Mouse (Mus musculus) thymus, adult 2 months (tissue): ENCODE measurements at regions not wholly inside any gene's neighbourhood (a gene's known extent, or its start where the extent isn't known, plus 50 kb on each side); places are given as distances from the start of the nearest gene placed in this dataset.
A peak's percentile ranks its signal among the peaks of the same experiment; 100 is the strongest.
"Not testable (repeated sequence)": the region's sequence is repeated elsewhere in the genome, so short reads cannot be mapped to it uniquely, and the experiment has no call there.

Experiments used
- DNase-seq: peaks from one replicate; pipeline ENCODE4 v3.0.0; 2021
- H3K27ac ChIP-seq: fragments of 200-500 bp; 2 replicates; pipeline ENCODE4 v1.5.1; 2012; ENCODE audit warnings: low read length, control low read depth; ENCODE audit not compliant: control insufficient read depth, insufficient read depth
- H3K27me3 ChIP-seq: fragments of 200-500 bp; 2 replicates; pipeline ENCODE4 v1.6.1; 2012; ENCODE audit warnings: mild to moderate bottlenecking, low read length, moderate library complexity, mixed read lengths; ENCODE audit not compliant: control insufficient read depth, insufficient read depth
- H3K36me3 ChIP-seq: fragments of 200-500 bp; 2 replicates; pipeline ENCODE4 v1.6.1; 2012; ENCODE audit warnings: mild to moderate bottlenecking, low read length, moderate library complexity; ENCODE audit not compliant: control insufficient read depth, insufficient read depth
- H3K4me1 ChIP-seq: fragments of 200-500 bp; replicated peaks from 2 replicates; pipeline ENCODE4 v1.6.1; 2012; ENCODE audit warnings: low read length; ENCODE audit not compliant: control insufficient read depth, insufficient read depth
- H3K4me3 ChIP-seq: fragments of 200-500 bp; 2 replicates; pipeline ENCODE4 v1.5.1; 2012; ENCODE audit warnings: mild to moderate bottlenecking, low read length, control low read depth, moderate library complexity; ENCODE audit not compliant: control insufficient read depth, insufficient read depth
- CTCF ChIP-seq: fragments of 200-500 bp; IDR thresholded peaks from 2 replicates; pipeline ENCODE4 v1.5.1; 2012; ENCODE audit warnings: mild to moderate bottlenecking, control low read depth, low read length, moderate library complexity, borderline replicate concordance; ENCODE audit not compliant: control insufficient read depth, poor library complexity, insufficient read depth; ENCODE audit errors: extremely low read depth
- POLR2A ChIP-seq: fragments of 200-500 bp; IDR thresholded peaks from 2 replicates; pipeline ENCODE4 v1.6.1; 2012; ENCODE audit warnings: mild to moderate bottlenecking, low read length, control low read depth, moderate library complexity; ENCODE audit not compliant: control insufficient read depth, poor library complexity, insufficient read depth; ENCODE audit errors: extremely low read depth
- WGBS: fragments of 180-500 bp; shearing (Covaris S2); methylation state at CpG from one replicate; pipeline ENCODE4 v1.1.7; 2018; 5-methylcytosine and 5-hydroxymethylcytosine counted together

GRCm38 (mm10) chr10:120284785-120285184 is 57.9 kb downstream of the Llph start:
- Histone ChIP-seq H3K27me3 (no peaks in the 10 kb centered on the region), H3K36me3 (no peaks in the 10 kb centered on the region), H3K4me3 (no peak overlapping the region), H3K4me1 (no peaks in the 10 kb centered on the region), H3K27ac (no peak overlapping the region)
- TF ChIP-seq POLR2A (no peak), CTCF (no peak)
- 93% methylated on average over 6 of the region's 6 CpGs for WGBS
- DNase-seq: no peak

- H3K4me1 ChIP-seq: no peaks in the 10 kb centered on the region; the same call in 1 of the 2 replicates
- 91% methylated on average over 3 of the region's 3 CpGs for WGBS
- no peak overlapping the region for H3K4me3 ChIP-seq
- H3K36me3 ChIP-seq: no peaks in the 10 kb centered on the region
- TF ChIP-seq CTCF (no peak), POLR2A (no peak)
- H3K27ac ChIP-seq: no peak overlapping the region
- DNase-seq: no peak
- no peaks in the 10 kb centered on the region for H3K27me3 ChIP-seq
Measured at GRCm38 (mm10) chr10:120291912-120292311, 65.0 kb downstream of the Llph start.

GRCm38 (mm10) chr10:120293381-120293780 is 66.5 kb downstream of the Llph start:
- not testable (repeated sequence) for H3K4me3 ChIP-seq, H3K27me3 ChIP-seq, H3K36me3 ChIP-seq, H3K27ac ChIP-seq, H3K4me1 ChIP-seq, DNase-seq
- 95% methylated on average over 13 of the region's 13 CpGs for WGBS

- Histone ChIP-seq H3K36me3 (no peaks in the 10 kb centered on the region), H3K4me1 (no peaks in the 10 kb centered on the region; the same call in 1 of the 2 replicates), H3K27me3 (no peaks in the 10 kb centered on the region), H3K27ac (no peak overlapping the region), H3K4me3 (no peak overlapping the region)
- DNase-seq: no peak
- TF ChIP-seq CTCF (no peak), POLR2A (no peak)
- WGBS: 80% methylated on average over 9 of the region's 9 CpGs
Measured at GRCm38 (mm10) chr10:120294487-120294886, 67.6 kb downstream of the Llph start.

GRCm38 (mm10) chr10:120297311-120297710 is 70.4 kb downstream of the Llph start:
- no peak for TF ChIP-seq CTCF
- Histone ChIP-seq H3K4me1 (no peaks in the 10 kb centered on the region; the same call in 1 of the 2 replicates), H3K4me3 (no peak overlapping the region), H3K27me3 (no peaks in the 10 kb centered on the region), H3K27ac (no peak overlapping the region), H3K36me3 (no peaks in the 10 kb centered on the region)
- DNase-seq: no peak

- Histone ChIP-seq H3K4me1 (no peaks in the 10 kb centered on the region; the same call in 1 of the 2 replicates), H3K27me3 (no peaks in the 10 kb centered on the region), H3K27ac (no peak overlapping the region), H3K4me3 (no peak overlapping the region), H3K36me3 (no peaks in the 10 kb centered on the region)
- 64% methylated on average over 14 of the region's 14 CpGs for WGBS
- DNase-seq: no peak
- TF ChIP-seq POLR2A: no peak
Measured at GRCm38 (mm10) chr10:120298293-120298927, 71.5 kb downstream of the Llph start.

- whole genome bisulfite sequencing: 36% methylated on average over 5 of the region's 5 CpGs
- Histone ChIP-seq H3K4me1 (no peaks in the 10 kb centered on the region), H3K36me3 (no peaks in the 10 kb centered on the region), H3K27me3 (no peaks in the 10 kb centered on the region), H3K27ac (no peak overlapping the region), H3K4me3 (no peak overlapping the region)
- TF ChIP-seq CTCF: no peak
- TF ChIP-seq POLR2A: no peak
- DNase-seq: peak; percentile 4
Measured at GRCm38 (mm10) chr10:120306010-120306409, 79.1 kb downstream of the Llph start.

- Histone ChIP-seq H3K27me3 (no peaks in the 10 kb centered on the region), H3K4me1 (no peaks in the 10 kb centered on the region), H3K36me3 (no peaks in the 10 kb centered on the region), H3K4me3 (no peak overlapping the region), H3K27ac (no peak overlapping the region)
- WGBS: 86% methylated on average over 5 of the region's 5 CpGs
- TF ChIP-seq POLR2A (no peak), CTCF (no peak)
- no peak for DNase-seq
Measured at GRCm38 (mm10) chr10:120308681-120309080, 81.8 kb downstream of the Llph start.
